In the genomic region with DNA sequence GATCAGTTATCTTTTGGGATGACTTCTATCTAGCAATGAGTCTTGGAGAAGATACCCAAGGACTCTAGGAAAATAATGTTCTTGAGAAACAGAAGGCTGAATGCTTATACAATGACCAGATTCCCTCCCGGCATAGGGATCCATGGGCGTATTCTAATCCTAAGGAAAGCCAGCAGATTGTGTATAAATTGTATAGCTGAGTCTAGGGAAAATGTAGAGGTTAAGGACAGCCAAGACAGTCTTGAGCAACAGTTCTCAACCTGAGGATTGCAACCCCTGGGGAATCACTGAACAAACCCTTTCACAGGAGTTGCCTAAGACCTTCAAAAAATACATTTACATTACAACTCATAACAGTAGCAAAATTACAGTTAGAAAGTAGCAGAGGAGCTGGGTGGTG, we compare ENCODE assay signal across 15 mouse cellular contexts. TPM values are rescaled to one million over a fixed set of nuclear protein-coding genes. Genes with fewer than 3 reads are reported as not detected.
"Had no signal": no experiment of that assay in that cellular context is flagged by ENCODE, and none has a peak within 500 bp of the region (broad histone marks: within the 10 kb centered on the region; RNA-seq: fewer than 3 reads in every experiment).

No protein-coding gene starts in this region.

- DNase-seq: gastrocnemius, adult 2 months; gastrocnemius, postnatal 10 days; gastrocnemius, postnatal 25 days; heart, adult 18-20 months; heart, postnatal 10 days; heart, postnatal 36 days; kidney, adult 11 months; kidney, adult 2 months; kidney, adult 9 months; kidney, postnatal 10 days; kidney, postnatal 25 days; kidney, postnatal 4 days; liver; liver, embryonic 13.5 days had no signal

RNA-seq across cellular contexts. Expression of a gene that starts 50.3 kb away (rescaled TPM):
- total RNA-seq: gastrocnemius, adult 2 months; hematopoietic stem cell, adult 5-6 weeks had no signal
